Mouse (Mus musculus): Measurements from ENCODE around the gene Gm13271.
A peak's percentile ranks its signal among the peaks of the same experiment; 100 is the strongest.
"Not testable (repeated sequence)": the region's sequence is repeated elsewhere in the genome, so short reads cannot be mapped to it uniquely, and the experiment has no call there.

The Gm13271 gene

GRCm38 (mm10) chr4:88754818-88755340, at the start of gene Gm13271:
Gm13271 (plus strand) TSS chr4:88754868.
- DNase-seq (ENCODE audit: low read depth, low spot score) = not testable (repeated sequence)

DNA sequence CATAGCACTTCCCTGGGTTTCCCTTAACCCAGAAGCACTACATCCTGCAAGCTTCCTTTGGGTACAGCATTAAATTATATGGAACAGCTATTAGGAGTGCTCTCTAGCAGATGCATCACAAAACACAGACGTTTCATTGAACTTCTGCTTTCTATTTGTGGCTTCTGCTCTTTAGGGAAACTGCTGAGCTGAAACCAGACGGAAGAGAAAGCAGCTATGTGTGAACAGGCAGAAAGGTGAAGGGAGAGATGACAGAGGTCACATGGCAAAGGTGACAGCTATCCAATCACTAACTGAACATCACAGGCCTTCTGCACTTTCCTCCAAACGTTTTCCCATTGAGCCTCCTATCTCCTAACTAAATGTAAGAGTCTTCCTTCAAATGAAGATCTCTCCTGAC, 48.7 kb upstream of the Gm13271 start:
- DNase-seq (ENCODE audit: low read depth, low spot score) = no peak

DNA sequence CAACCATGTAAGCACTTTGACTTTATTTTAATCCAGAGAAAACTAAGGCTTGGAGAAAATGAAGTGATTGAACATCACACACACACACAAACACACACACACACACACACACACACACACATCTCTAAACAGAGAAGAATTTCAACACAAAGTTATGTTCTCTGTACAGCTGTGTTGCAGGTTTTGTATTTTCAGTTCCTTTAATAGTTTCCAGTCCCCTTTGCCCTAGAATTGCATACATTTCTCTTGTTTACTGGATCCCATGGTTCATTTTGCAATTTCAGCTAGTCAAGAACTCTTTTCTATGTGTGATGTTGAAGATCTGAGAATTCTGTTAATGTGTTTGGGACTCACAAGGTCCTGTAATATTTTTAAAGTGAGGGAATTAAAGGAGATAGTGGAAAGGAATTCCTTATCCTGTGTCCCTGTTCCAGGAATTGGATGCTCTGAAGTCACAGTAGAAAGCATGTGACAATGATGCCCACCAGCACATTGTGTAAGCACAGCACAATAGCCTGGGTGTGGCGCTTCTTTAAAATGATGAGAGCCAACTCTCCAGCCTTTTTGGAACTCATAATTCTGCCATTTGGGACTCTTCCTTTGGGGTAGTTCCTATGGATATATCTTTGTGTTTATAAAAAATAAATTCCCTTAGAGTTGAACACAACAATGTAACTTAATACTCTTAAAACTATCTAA, 47.4 kb upstream of the Gm13271 start:
- DNase-seq (ENCODE audit: low read depth, low spot score) = no peak

DNA sequence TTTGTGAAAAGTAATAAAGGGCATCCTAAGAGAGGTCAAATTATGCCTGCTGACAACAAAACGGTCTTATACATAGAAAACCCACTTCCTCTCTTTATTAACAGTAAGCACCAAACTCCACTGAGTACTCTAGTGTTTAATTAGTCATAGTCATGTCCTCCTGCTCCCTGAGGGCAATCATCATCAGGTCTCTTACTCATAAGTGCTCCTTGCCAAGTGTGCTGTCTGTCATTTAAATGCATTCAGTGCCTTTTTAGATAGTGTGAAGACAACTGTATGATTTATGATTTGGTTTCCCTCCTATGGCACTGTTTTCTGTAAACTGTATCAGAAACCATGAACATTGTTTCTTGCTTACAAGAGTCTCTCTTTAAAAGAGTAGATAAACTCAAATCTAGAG, 40.4 kb upstream of the Gm13271 start:
- no peak for DNase-seq (ENCODE audit: low read depth, low spot score)

- DNase-seq (ENCODE audit: low read depth, low spot score) = no peak
Observed at GRCm38 (mm10) chr4:88715059-88715458, 39.6 kb upstream of the Gm13271 start.

GRCm38 (mm10) chr4:88718715-88719114, 36.0 kb upstream of the Gm13271 start:
- DNase-seq (ENCODE audit: low read depth, low spot score) = no peak

GRCm38 (mm10) chr4:88721791-88722721, 32.6 kb upstream of the Gm13271 start, which contains the start of the genes Gm26566 and Klhl9:
Gm26566 (plus strand) TSS chr4:88721805.
Klhl9 (minus strand) TSS chr4:88722465.
- peak; percentile 85 for DNase-seq (ENCODE audit: low read depth, low spot score)

- DNase-seq (ENCODE audit: low read depth, low spot score) = no peak
Observed at GRCm38 (mm10) chr4:88723497-88724090, 31.1 kb upstream of the Gm13271 start.

- DNase-seq (ENCODE audit: low read depth, low spot score) = no peak
Observed at GRCm38 (mm10) chr4:88726727-88727126, 27.9 kb upstream of the Gm13271 start.

GRCm38 (mm10) chr4:88727324-88727723, 27.3 kb upstream of the Gm13271 start:
- no peak for DNase-seq (ENCODE audit: low read depth, low spot score)

DNA sequence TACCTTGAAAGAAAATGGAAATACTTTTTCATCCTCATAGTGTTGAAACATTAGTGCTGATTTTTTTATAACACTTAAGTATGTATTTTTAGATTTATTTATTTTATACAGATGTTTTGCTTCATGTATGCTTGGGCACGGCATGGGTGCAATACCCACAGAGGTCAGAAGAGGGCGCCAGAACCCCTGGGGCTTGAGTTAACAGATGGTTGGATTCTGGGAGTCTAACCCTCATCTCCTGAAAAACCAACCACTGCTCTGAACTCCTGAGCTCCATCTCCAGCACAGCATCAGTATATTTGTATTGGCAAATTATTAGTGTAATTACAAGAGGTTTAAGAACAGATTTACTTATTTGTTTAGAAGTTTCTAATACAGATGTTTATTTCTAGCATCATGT, 16.2 kb upstream of the Gm13271 start:
- DNase-seq (ENCODE audit: low read depth, low spot score) = no peak

GRCm38 (mm10) chr4:88739036-88739435, 15.6 kb upstream of the Gm13271 start:
- no peak for DNase-seq (ENCODE audit: low read depth, low spot score)

GRCm38 (mm10) chr4:88741426-88741825, 13.2 kb upstream of the Gm13271 start:
- no peak for DNase-seq (ENCODE audit: low read depth, low spot score)

DNA sequence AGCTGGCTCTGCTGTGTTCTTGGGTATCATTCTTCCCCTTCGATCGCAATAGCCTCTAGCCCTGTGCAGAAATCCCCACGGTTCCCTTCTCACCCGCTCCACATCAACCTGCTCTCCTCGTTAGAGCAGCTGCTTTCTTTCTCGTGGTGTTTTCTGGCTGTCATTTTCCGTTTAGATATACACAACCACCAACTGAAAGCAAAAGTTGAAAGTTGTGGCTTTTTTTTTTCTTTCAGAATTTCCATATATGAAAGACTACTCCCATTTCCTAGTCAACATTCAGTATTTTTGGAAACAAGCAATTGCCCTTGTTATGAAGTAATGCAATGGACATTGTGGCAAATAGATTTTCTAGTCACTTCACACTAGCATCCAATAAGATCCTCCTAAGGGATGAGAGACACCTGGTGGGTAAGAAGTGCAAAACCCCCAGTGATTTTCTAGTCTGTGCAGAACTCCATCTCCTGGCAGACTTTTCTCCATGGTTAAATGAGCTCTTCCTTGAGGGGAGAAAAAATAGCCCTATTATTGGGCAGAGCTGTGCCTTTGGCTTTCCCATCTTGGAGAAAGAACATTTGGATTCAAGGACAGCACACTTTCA, 11.8 kb upstream of the Gm13271 start:
- no peak for DNase-seq (ENCODE audit: low read depth, low spot score)

DNA sequence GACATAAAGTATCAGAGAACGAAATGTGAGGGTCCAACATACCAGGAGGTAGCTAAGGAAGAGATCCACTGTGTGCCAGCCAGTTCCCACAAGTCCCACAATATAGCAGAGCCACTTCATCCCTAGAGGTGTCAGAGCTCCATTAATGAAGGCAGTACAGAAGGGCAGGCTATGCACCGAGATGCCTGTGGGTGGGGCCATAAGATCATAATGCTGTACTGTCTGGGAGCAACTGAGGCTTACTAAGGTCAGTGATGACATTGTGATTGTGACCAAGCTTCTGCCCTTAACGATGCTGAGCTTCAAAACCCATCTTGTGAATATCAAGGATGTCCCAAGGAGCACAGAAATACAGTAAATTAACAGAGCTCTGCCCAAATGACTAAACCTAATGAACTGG, 10.5 kb upstream of the Gm13271 start:
- no peak for DNase-seq (ENCODE audit: low read depth, low spot score)

DNA sequence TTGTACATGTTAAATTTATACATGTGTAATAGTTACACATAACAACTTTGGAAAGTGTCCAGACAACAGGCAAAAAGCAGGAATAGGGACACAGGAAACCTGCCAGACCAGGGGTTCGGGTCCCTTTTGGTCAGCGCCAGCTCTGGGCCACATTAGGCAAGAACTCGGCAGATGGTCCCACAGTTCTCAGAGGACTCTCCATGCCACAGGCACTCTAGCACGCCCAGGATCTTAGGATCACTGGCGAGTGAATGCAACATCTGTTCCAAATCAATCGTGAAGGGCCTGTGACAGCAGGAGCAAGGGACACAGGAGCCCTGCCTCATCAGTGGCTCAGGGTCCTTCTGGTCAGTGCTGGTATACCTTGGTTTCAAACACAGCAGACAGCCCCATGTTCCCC, 4.7 kb upstream of the Gm13271 start:
- DNase-seq (ENCODE audit: low read depth, low spot score) = no peak

GRCm38 (mm10) chr4:88756581-88757513, 2.2 kb downstream of the Gm13271 start:
- not testable (repeated sequence) for DNase-seq (ENCODE audit: low read depth, low spot score)

- DNase-seq (ENCODE audit: low read depth, low spot score) = peak; percentile 70
Observed at GRCm38 (mm10) chr4:88757628-88758031, 3.0 kb downstream of the Gm13271 start.

GRCm38 (mm10) chr4:88758751-88759150, 4.1 kb downstream of the Gm13271 start:
- DNase-seq (ENCODE audit: low read depth, low spot score) = not testable (repeated sequence)

DNA sequence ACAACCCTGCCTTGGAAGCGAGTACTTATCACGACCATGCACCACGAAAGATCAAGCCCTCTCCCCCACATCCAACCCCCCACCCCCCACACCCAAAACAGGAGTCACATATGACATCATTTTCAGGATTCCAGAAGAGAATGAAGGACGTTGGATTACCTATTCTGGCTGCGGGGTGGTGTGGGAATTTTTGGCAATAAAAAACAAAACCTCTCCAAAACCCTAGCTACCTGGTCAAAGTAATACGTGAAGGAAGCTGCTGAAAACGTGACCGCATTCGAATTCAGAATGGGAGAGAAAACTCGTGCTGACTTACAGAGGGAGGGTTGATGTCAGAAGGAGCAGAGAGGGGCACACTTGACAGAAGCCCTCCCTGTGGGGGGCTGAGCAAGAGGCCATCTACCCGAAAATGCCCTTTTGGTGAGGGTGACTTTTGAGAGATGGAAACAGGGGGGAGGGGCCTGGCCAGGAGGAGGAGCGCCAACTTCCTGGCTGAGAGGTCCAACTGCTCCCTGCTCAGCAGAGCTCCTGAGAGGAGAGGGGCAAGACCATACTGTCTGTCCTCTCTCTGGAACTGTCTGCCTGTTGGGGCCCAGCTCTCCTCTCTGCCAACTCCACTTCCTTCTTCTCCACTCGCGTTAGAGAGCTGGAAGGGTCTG, 5.1 kb downstream of the Gm13271 start, which contains the start of gene Gm13283:
Gene Gm13283, plus strand, starts transcription at position 510 of the 659 bp plus-strand sequence.
- not testable (repeated sequence) for DNase-seq (ENCODE audit: low read depth, low spot score)

All from brain, embryonic 18.5 days (tissue).